Mouse (Mus musculus) embryo, embryonic 9.5 days (tissue): ENCODE measurements at regions not wholly inside any gene's neighbourhood (a gene's known extent, or its start where the extent isn't known, plus 50 kb on each side); places are given as distances from the start of the nearest gene placed in this dataset.

ENCODE experiments used
- DNase-seq: peaks from one replicate; pipeline ENCODE4 v3.0.0-alpha.2; 2017; ENCODE audit errors: extremely low spot score

GRCm38 (mm10) chr8:90192856-90193255, 155.3 kb downstream of the Tox3 start:
- DNase-seq = peak; percentile 37

- DNase-seq = no peak
These were observed 165.3 kb downstream of the Tox3 start for GRCm38 (mm10) chr8:90182807-90183206.

- DNase-seq = no peak
These were observed 171.4 kb downstream of the Tox3 start for GRCm38 (mm10) chr8:90176771-90177170.

GRCm38 (mm10) chr8:90176335-90176734, 171.8 kb downstream of the Tox3 start:
- DNase-seq = no peak

GRCm38 (mm10) chr8:90166639-90167038, 181.5 kb downstream of the Tox3 start:
- DNase-seq = no peak

- DNase-seq = no peak
These were observed 196.7 kb downstream of the Tox3 start for GRCm38 (mm10) chr8:90151477-90151876.

GRCm38 (mm10) chr8:90149903-90150302, 198.2 kb downstream of the Tox3 start:
- no peak for DNase-seq

- no peak for DNase-seq
These were observed 213.5 kb downstream of the Tox3 start for GRCm38 (mm10) chr8:90134626-90135025.

GRCm38 (mm10) chr8:90130704-90131267, 217.4 kb downstream of the Tox3 start:
- no peak for DNase-seq

GRCm38 (mm10) chr8:90125426-90125825, 222.7 kb downstream of the Tox3 start:
- no peak for DNase-seq

GRCm38 (mm10) chr8:90123101-90123500, 225.0 kb downstream of the Tox3 start:
- DNase-seq = no peak

- no peak for DNase-seq
These were observed 226.2 kb downstream of the Tox3 start for GRCm38 (mm10) chr8:90121935-90122334.

GRCm38 (mm10) chr8:90121017-90121416, 227.1 kb downstream of the Tox3 start:
- DNase-seq = peak; percentile 2

GRCm38 (mm10) chr8:90115436-90115835, 232.7 kb downstream of the Tox3 start:
- no peak for DNase-seq

GRCm38 (mm10) chr8:90100509-90100908, 247.6 kb downstream of the Tox3 start:
- DNase-seq = no peak

GRCm38 (mm10) chr8:90082630-90083029, 265.5 kb downstream of the Tox3 start:
- DNase-seq = no peak

GRCm38 (mm10) chr8:90076381-90076780, 271.8 kb downstream of the Tox3 start:
- peak; percentile 55 for DNase-seq

GRCm38 (mm10) chr8:90075796-90076195, 272.3 kb downstream of the Tox3 start:
- DNase-seq = peak; percentile 49

GRCm38 (mm10) chr8:90070006-90070405, 278.1 kb downstream of the Tox3 start:
- DNase-seq = no peak

GRCm38 (mm10) chr8:90069411-90069993, 278.6 kb downstream of the Tox3 start:
- DNase-seq = no peak

- DNase-seq = no peak
These were observed 279.7 kb downstream of the Tox3 start for GRCm38 (mm10) chr8:90068441-90068840.

- DNase-seq = no peak
These were observed 283.8 kb downstream of the Tox3 start for GRCm38 (mm10) chr8:90064381-90064780.

GRCm38 (mm10) chr8:90063291-90063690, 284.9 kb downstream of the Tox3 start:
- no peak for DNase-seq

- DNase-seq = no peak
These were observed 289.4 kb downstream of the Tox3 start for GRCm38 (mm10) chr8:90058631-90059166.
